Mouse (Mus musculus): ENCODE results near the gene Polr2l. TPM values are rescaled to one million over a fixed set of nuclear protein-coding genes. Genes with fewer than 3 reads are reported as not detected.
"Not testable (repeated sequence)": the region's sequence is repeated elsewhere in the genome, so short reads cannot be mapped to it uniquely, and the experiment has no call there.

The Polr2l gene
- polyA plus RNA-seq, 1 experiment = 12.1 TPM

DNA sequence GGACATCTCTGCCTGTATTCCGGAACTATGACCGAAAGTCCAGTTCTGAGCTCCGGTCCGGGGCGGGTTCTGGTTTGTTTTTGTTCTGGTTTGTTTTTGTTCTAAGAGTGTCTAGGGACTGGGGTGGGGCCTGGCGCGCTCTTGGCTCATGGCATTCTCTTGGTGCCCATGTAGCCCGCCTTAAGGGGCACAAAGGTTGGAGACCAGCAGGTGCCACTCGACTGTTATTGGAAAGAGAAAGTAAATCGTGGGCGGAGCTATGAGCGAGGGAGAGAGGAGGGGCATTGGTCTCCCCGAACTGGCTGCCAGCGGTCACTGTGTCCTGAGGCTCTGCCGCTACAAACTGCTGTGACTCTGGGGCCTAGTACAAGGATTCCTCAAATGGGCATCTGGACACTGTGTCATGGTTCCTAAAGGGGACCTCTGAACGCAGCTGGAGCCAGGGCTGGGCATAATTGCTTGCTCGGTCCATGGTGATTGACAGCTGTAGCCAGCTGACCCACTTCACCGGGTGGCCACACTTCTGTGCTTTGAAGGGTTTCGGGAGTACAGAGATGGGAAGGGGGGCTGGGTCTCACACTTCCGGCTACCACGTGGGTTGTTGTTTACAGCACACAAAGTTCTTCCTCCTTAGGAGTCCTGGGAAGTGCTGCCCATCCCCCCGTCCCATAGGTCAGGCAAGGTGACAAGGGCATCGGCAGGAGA is 19.2 kb downstream of the Polr2l start:
- H3K4me1 ChIP-seq (ENCODE audit: control insufficient read depth, insufficient read depth, low read length) = no peaks in the 10 kb centered on the region
- H3K27ac ChIP-seq (ENCODE audit: insufficient read depth, low read length) = no peak overlapping the region
- no peaks in the 10 kb centered on the region for H3K27me3 ChIP-seq (ENCODE audit: control insufficient read depth, insufficient read depth, low read length, poor library complexity, severe bottlenecking)
- TF ChIP-seq EP300 (IDR thresholded peaks at IDR 0.05; ENCODE audit: insufficient read depth, low read depth, low read length) (no peak), CTCF (IDR thresholded peaks at IDR 0.05; ENCODE audit: low read depth, low read length) (no peak), POLR2A (IDR thresholded peaks at IDR 0.05; ENCODE audit: insufficient read depth, low read length) (no peak)
- no peaks in the 10 kb centered on the region for H3K9me3 ChIP-seq (replicated peaks; ENCODE audit: control insufficient read depth, insufficient read depth, low read length, poor library complexity, severe bottlenecking)
- peak overlapping the region; percentile 88 for H3K4me3 ChIP-seq (ENCODE audit: low read depth, low read length)
- H3K36me3 ChIP-seq (ENCODE audit: control insufficient read depth, insufficient read depth, low read length, poor library complexity, severe bottlenecking) = peaks cover 13% of the 10 kb centered on the region
- H3K9ac ChIP-seq (ENCODE audit: low read depth, poor library complexity, severe bottlenecking) = peak overlapping the region; percentile 59

DNA sequence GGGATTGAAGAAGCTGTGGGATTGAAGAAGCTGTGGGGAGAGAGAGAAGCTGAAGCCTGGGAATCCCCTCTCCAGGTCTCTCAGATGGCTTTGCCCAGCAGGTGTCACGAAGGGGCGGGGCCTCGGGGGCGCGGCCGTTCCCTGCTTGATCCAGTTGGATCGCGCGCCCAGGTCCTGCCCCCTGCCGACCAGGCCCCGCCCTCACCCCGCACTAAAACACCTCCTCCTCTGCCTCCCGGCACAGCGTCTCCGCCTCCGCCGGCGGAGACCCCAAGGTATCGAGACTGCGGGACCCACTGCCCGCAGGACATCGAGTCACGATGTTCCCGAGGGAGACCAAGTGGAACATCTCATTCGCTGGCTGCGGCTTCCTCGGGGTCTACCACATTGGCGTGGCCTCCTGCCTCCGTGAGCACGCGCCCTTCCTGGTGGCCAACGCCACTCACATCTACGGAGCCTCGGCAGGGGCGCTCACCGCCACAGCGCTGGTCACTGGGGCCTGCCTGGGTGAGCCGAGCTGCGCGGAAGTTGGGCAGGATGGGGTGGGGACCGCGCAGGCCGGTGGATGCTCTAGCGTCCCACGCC is 19.9 kb downstream of the Polr2l start, which contains the start of gene Pnpla2:
Gene Pnpla2, plus strand, starts transcription at position 232 of the 585 bp plus-strand sequence.
- Histone ChIP-seq H3K36me3 (ENCODE audit: control insufficient read depth, insufficient read depth, low read length, poor library complexity, severe bottlenecking) (peaks cover 20% of the 10 kb centered on the region), H3K27me3 (ENCODE audit: control insufficient read depth, insufficient read depth, low read length, poor library complexity, severe bottlenecking) (no peaks in the 10 kb centered on the region), H3K27ac (ENCODE audit: insufficient read depth, low read length) (no peak within 1 kb of the TSS), H3K4me3 (ENCODE audit: low read depth, low read length) (peak within 1 kb of the TSS; percentile 88), H3K4me1 (ENCODE audit: control insufficient read depth, insufficient read depth, low read length) (no peaks in the 10 kb centered on the region), H3K9ac (ENCODE audit: low read depth, poor library complexity, severe bottlenecking) (peak within 1 kb of the TSS; percentile 59), H3K9me3 (replicated peaks; ENCODE audit: control insufficient read depth, insufficient read depth, low read length, poor library complexity, severe bottlenecking) (no peaks in the 10 kb centered on the region)
- TF ChIP-seq CTCF (IDR thresholded peaks at IDR 0.05; ENCODE audit: low read depth, low read length) = no peak
- peak; percentile 99 for TF ChIP-seq POLR2A (IDR thresholded peaks at IDR 0.05; ENCODE audit: insufficient read depth, low read length)

DNA sequence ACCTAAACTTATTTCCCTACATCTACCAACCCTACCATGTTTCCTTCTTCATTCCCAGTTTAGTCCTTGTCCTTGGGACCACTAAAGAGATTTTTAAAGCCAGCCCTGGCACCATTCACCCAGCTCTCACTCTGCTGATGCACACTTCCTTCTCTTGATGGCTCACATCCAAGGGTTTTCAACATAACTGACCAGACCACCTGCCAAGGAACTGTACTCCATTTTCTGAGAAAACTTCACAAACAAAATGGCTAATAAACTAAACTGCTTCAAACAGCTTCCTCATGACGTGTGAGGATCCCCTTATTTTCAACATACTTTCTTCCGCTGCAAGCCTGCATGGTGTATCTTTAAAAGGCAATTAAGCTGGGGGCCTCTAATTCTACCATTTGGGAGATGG is 21.3 kb downstream of the Polr2l start:
- H3K9me3 ChIP-seq (replicated peaks; ENCODE audit: control insufficient read depth, insufficient read depth, low read length, poor library complexity, severe bottlenecking) = no peaks in the 10 kb centered on the region
- TF ChIP-seq EP300 (IDR thresholded peaks at IDR 0.05; ENCODE audit: insufficient read depth, low read depth, low read length) (no peak), POLR2A (IDR thresholded peaks at IDR 0.05; ENCODE audit: insufficient read depth, low read length) (no peak), CTCF (IDR thresholded peaks at IDR 0.05; ENCODE audit: low read depth, low read length) (no peak)
- no peak overlapping the region for H3K9ac ChIP-seq (ENCODE audit: low read depth, poor library complexity, severe bottlenecking)
- H3K27me3 ChIP-seq (ENCODE audit: control insufficient read depth, insufficient read depth, low read length, poor library complexity, severe bottlenecking) = no peaks in the 10 kb centered on the region
- H3K36me3 ChIP-seq (ENCODE audit: control insufficient read depth, insufficient read depth, low read length, poor library complexity, severe bottlenecking) = peaks cover 34% of the 10 kb centered on the region
- no peak overlapping the region for H3K27ac ChIP-seq (ENCODE audit: insufficient read depth, low read length)
- H3K4me3 ChIP-seq (ENCODE audit: low read depth, low read length) = no peak overlapping the region
- H3K4me1 ChIP-seq (ENCODE audit: control insufficient read depth, insufficient read depth, low read length) = peaks cover 1% of the 10 kb centered on the region

DNA sequence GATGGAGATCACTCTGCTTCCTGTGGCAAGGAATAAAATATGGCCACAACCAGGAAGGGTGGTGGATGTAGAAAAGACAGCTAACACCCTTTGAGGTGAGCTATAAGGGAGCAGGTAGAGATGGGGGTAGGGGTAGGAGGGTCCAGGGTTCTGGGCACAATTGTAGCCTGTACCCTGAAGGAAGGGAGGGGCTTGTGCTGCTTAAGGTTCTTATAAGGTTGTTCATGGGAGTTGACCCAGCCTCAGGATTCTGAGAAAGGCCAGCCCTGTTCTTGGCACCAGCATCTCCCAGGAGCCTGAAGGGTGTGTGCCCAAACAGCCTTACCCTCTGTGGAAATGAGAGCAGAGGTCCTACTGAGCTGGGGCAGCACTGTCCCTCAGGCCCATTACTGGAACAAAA is 23.0 kb downstream of the Polr2l start:
- Histone ChIP-seq H3K4me3 (ENCODE audit: low read depth, low read length) (no peak overlapping the region), H3K36me3 (ENCODE audit: control insufficient read depth, insufficient read depth, low read length, poor library complexity, severe bottlenecking) (peaks cover 43% of the 10 kb centered on the region), H3K9me3 (replicated peaks; ENCODE audit: control insufficient read depth, insufficient read depth, low read length, poor library complexity, severe bottlenecking) (no peaks in the 10 kb centered on the region), H3K27me3 (ENCODE audit: control insufficient read depth, insufficient read depth, low read length, poor library complexity, severe bottlenecking) (no peaks in the 10 kb centered on the region), H3K9ac (ENCODE audit: low read depth, poor library complexity, severe bottlenecking) (no peak overlapping the region), H3K27ac (ENCODE audit: insufficient read depth, low read length) (no peak overlapping the region), H3K4me1 (ENCODE audit: control insufficient read depth, insufficient read depth, low read length) (peaks cover 1% of the 10 kb centered on the region)
- no peak for TF ChIP-seq CTCF (IDR thresholded peaks at IDR 0.05; ENCODE audit: low read depth, low read length)
- no peak for TF ChIP-seq POLR2A (IDR thresholded peaks at IDR 0.05; ENCODE audit: insufficient read depth, low read length)
- no peak for TF ChIP-seq EP300 (IDR thresholded peaks at IDR 0.05; ENCODE audit: insufficient read depth, low read depth, low read length)

DNA sequence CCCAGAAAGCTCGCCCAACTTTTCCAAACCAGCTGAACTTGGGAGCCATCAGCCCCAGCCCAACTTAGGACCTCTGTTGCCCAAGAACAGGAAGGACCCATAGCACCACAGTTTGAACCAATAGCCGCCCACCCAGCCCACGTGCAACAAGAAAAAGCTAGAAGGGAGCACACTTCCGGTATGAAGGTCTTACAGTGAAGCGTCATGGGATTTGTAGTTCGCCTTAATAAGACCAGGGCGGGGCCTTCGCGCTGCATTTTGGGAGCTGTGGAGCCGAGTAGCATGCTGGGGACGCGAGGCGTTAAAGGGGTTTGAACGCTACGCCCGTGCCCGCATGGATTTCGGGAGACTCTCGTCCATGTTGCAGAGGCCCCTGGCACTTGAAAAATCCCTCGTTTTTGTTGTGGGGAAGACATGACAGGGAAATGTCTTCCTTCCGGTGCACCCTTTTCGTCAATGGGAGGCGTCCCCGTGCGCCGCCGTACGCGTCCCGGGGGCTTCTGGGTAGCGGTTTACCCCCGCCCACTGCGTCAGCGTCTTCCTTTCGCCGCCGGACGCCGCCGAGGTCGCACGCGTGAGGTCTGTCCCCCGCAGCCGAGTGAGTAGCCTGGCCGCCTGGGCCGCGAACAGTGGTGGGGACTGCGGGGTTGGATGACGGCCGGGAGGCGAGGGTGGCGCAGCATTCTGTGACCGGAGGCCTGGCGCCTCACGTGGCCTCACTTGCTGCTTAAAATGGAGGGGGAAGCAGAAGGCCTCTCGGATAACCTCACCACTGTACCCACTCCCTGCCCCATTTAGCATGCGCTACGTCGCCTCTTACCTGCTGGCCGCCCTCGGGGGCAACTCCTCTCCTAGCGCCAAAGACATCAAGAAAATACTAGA is 27.6 kb downstream of the Polr2l start, which contains the start of gene Rplp2:
Gene Rplp2, plus strand, starts transcription at position 261 of the 882 bp plus-strand sequence.
- Histone ChIP-seq H3K36me3 (ENCODE audit: control insufficient read depth, insufficient read depth, low read length, poor library complexity, severe bottlenecking) (peaks cover 43% of the 10 kb centered on the region), H3K27me3 (ENCODE audit: control insufficient read depth, insufficient read depth, low read length, poor library complexity, severe bottlenecking) (no peaks in the 10 kb centered on the region), H3K4me1 (ENCODE audit: control insufficient read depth, insufficient read depth, low read length) (peaks cover 1% of the 10 kb centered on the region), H3K4me3 (ENCODE audit: low read depth, low read length) (peak within 1 kb of the TSS; percentile 96), H3K27ac (ENCODE audit: insufficient read depth, low read length) (peak within 1 kb of the TSS; percentile 62), H3K9me3 (replicated peaks; ENCODE audit: control insufficient read depth, insufficient read depth, low read length, poor library complexity, severe bottlenecking) (no peaks in the 10 kb centered on the region), H3K9ac (ENCODE audit: low read depth, poor library complexity, severe bottlenecking) (peak within 1 kb of the TSS; percentile 89)
- TF ChIP-seq POLR2A (IDR thresholded peaks at IDR 0.05; ENCODE audit: insufficient read depth, low read length) (peak; percentile 73), EP300 (IDR thresholded peaks at IDR 0.05; ENCODE audit: insufficient read depth, low read depth, low read length) (0 out of 2 replicates have a peak, but pooled peaks have one; percentile 10), CTCF (IDR thresholded peaks at IDR 0.05; ENCODE audit: low read depth, low read length) (no peak)

DNA sequence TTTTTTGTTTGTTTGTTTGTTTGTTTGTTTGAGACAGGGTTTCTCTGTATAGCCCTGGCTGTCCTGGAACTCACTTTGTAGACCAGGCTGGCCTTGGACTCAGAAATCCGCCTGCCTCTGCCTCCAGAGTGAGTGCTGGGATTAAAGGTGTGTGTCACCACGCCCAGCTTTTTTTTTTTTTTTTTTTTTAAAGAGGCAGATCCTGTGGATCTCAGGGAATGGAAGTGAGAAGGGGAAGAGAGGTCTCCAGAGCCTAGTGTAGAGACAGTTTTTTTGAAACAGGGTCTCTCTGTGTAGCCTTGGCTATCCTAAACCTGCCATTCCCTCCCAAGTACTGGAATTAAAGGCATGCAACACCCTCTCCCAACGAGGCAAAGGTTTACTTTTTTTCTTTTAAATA is 28.6 kb downstream of the Polr2l start:
- H3K9ac ChIP-seq (ENCODE audit: low read depth, poor library complexity, severe bottlenecking) = peak overlapping the region; percentile 89
- H3K27me3 ChIP-seq (ENCODE audit: control insufficient read depth, insufficient read depth, low read length, poor library complexity, severe bottlenecking); H3K4me1 ChIP-seq (ENCODE audit: control insufficient read depth, insufficient read depth, low read length); H3K4me3 ChIP-seq (ENCODE audit: low read depth, low read length); H3K9me3 ChIP-seq (replicated peaks; ENCODE audit: control insufficient read depth, insufficient read depth, low read length, poor library complexity, severe bottlenecking): not testable (repeated sequence)
- H3K27ac ChIP-seq (ENCODE audit: insufficient read depth, low read length) = 0 out of 2 replicates have a peak overlapping the region, but pooled peaks have one; percentile 51
- peaks cover 43% of the 10 kb centered on the region for H3K36me3 ChIP-seq (ENCODE audit: control insufficient read depth, insufficient read depth, low read length, poor library complexity, severe bottlenecking)

Measured in ES-Bruce4 (cell line).